Mouse (Mus musculus): ENCODE measurements at regions not wholly inside any gene's neighbourhood (a gene's known extent, or its start where the extent isn't known, plus 50 kb on each side); places are given as distances from the start of the nearest gene placed in this dataset.
A peak's percentile ranks its signal among the peaks of the same experiment; 100 is the strongest.

DNA sequence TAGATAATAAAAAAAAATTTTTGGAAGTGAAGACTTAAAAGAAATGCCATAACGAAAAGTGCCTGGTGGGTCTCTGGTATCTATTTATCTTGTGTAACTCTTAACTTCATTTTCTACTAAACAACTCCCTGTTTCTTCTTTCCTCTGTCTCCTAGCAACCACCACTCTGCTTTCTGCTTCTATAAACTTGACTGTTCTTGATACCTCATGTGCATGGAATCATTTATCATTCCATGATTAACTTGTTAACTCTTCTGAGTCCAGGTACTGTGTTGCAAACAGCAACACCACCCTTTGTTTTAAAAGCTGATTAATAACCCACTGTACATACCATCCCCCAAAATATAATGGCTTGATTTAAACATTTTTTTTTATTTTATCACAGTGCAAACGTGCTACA, 325.0 kb downstream of the Mettl4 start:
- no peak for DNase-seq (ENCODE audit: low spot score in 2 of 2)

GRCm38 (mm10) chr17:94382993-94383392, 366.8 kb downstream of the Mettl4 start:
- DNase-seq (ENCODE audit: low spot score in 2 of 2), result no peak

GRCm38 (mm10) chr17:94335688-94336087, 414.1 kb downstream of the Mettl4 start:
- DNase-seq (ENCODE audit: low spot score in 2 of 2), result no peak

DNA sequence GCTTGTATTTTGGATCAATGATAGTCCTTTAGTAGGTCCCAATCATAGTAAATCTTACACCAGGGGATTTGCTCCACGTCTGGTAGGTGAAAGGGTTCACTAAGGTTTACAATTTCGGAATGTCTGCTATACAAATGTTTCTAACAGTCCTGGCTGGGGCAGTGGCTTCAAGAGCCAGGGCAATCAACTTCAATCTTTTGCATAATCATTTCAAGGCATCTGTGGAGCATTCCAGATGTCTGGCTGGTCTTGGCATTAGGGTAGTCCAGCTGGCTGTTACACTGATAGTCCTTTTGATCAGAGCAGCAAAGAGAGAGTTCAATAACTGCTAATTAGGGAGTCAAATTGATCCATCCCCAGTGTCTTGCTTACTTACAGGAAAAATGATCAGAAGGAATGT, 423.6 kb downstream of the Mettl4 start:
- DNase-seq (ENCODE audit: low spot score in 2 of 2), result no peak

- DNase-seq (ENCODE audit: low spot score in 2 of 2), result no peak
Observed at GRCm38 (mm10) chr17:94291221-94291620, 458.6 kb downstream of the Mettl4 start.

- no peak for DNase-seq (ENCODE audit: low spot score in 2 of 2)
Observed at GRCm38 (mm10) chr17:94287612-94288159, 462.1 kb downstream of the Mettl4 start.

DNA sequence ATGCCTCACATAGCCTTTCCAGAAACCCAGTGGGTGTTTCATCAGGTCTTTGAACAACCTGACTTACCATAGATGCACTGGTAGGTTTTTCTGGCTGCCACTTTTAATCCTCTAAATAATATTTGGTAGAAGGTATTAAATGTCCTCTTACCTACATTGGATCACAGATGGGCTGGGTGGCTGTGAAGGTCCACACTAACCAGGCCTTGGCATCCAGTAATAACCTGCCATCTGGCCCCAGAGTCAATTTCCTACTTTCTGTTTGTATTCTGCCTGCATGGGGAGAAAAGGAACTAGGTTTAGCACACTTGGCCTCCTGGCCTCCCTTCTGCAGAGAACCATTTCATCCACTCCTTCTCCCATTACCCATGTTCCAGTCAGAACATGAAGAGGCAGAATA, 473.0 kb downstream of the Mettl4 start:
- DNase-seq (ENCODE audit: low spot score in 2 of 2), result no peak

GRCm38 (mm10) chr17:94269756-94270155, 480.1 kb downstream of the Mettl4 start:
- DNase-seq (ENCODE audit: low spot score in 2 of 2), result no peak

DNA sequence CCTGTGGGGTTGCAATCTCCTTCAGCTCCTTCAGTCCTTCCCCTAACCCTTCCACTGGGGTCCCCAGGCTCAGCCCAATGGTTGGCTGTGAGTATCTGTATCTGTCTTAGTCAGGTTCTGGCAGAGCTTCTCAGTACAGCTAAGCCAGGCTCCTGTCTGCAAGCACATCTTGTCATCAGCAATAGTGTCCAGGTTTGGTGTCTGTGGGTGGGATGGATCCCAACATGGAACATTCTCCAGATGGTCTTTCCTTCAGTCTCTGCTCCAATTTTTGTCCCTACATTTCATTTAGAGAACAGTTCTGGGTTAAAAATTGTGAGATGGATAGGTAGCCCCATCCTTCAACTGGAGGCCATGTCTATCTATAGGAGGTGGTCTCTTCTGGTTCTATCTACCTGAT, 494.2 kb downstream of the Mettl4 start:
- no peak for DNase-seq (ENCODE audit: low spot score in 2 of 2)

- DNase-seq (ENCODE audit: low spot score in 2 of 2), result peak in 1 of 2 experiments; percentile 11
Observed at GRCm38 (mm10) chr17:94254801-94255200, 495.0 kb downstream of the Mettl4 start.

GRCm38 (mm10) chr17:94243821-94244220, 506.0 kb downstream of the Mettl4 start:
- DNase-seq (ENCODE audit: low spot score in 2 of 2), result no peak

DNA sequence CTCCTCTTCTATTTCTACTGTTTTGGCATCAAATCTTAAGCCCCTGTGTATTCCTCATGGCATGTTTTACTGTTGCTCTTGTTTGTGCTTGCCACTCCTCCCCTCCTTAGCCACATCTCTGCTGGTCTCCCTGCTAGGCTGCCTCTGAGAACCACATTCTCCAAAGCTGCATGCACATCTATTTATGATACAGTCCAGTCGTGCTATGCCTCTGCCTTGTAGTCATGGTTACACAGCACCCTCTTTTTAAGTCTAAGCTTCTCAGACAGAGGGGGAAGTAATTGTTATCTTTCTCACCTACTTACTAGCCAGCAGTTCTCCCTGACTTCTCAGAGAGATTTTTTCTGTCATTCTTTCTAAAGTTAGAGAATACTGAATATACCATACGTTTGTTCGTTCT, 523.7 kb downstream of the Mettl4 start:
- DNase-seq (ENCODE audit: low spot score in 2 of 2), result no peak
